Mouse (Mus musculus) erythroid progenitor cell, adult 5-6 weeks (primary cell): ENCODE data around the gene Atg7. TPM values are rescaled to one million over a fixed set of nuclear protein-coding genes. Genes with fewer than 3 reads are reported as not detected.
"Not testable (repeated sequence)": the region's sequence is repeated elsewhere in the genome, so short reads cannot be mapped to it uniquely, and the experiment has no call there.

Experiments used
- ATAC-seq: replicated peaks from 2 replicates; pipeline ENCODE4 v1.8.0; 2016; ENCODE audit warnings: moderate number of reproducible peaks, mild to moderate bottlenecking, moderate TSS enrichment, inconsistent platforms; ENCODE audit not compliant: poor library complexity, low FRiP score, severe bottlenecking
- total RNA-seq, 2 experiments: library from RNA; stranded (forward) in 1 of 2; stranded (reverse) in 1 of 2; fragments of 150-400 nt in 1 of 2; fragments of 186-747, 209-891 nt in 1 of 2; gene quantifications; 2 replicates each; pipeline versions ENCODE4 v1.2.3 to v1.2.4; 2015 to 2017; ENCODE audit warnings: low replicate concordance in 2 of 2

Atg7 gene
- total RNA-seq (2015; ENCODE audit: low replicate concordance) = 20.5 and 23.1 TPM in 2 replicates
- 16.7 and 19.8 TPM in 2 replicates for total RNA-seq (2017; ENCODE audit: low replicate concordance)

GRCm38 (mm10) chr6:114642601-114643528 lies at the start of gene Atg7:
Gene Atg7, plus strand, starts transcription at chr6:114643097.
- peak; percentile 97 for ATAC-seq

DNA sequence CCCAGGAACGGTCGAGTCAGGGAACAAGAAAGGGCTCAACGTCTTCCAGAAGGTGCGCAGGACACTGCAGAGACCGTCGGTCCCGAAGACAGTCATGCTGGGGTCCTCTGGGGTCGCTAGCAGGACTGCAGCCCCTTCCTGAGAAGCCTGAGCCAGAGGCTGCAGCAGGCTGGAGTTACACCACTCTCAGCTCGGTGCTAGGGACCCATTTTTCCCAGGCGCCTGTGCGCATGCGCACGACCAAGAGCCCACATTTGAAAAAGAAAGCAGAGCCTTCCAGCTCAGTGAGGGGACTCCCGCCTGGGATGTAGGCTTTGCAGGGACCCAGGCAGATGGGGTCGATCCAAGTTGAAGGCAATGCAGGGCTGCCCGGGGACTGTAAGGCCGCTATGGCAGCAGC lies 28.8 kb upstream of the Atg7 start:
- not testable (repeated sequence) for ATAC-seq

DNA sequence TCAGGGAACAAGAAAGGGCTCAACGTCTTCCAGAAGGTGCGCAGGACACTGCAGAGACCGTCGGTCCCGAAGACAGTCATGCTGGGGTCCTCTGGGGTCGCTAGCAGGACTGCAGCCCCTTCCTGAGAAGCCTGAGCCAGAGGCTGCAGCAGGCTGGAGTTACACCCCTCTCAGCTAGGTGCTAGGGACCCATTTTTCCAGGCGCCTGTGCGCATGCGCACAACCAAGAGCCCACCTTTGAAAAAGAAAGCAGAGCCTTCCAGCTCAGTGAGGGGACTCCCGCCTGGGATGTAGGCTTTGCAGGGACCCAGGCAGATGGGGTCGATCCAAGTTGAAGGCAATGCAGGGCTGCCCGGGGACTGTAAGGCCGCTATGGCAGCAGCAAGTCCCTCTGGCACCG lies 9.0 kb upstream of the Atg7 start:
- ATAC-seq = not testable (repeated sequence)

GRCm38 (mm10) chr6:114643716-114644115 lies 819 bp downstream of the Atg7 start:
- ATAC-seq = no peak; the same call in 1 of the 2 replicates

DNA sequence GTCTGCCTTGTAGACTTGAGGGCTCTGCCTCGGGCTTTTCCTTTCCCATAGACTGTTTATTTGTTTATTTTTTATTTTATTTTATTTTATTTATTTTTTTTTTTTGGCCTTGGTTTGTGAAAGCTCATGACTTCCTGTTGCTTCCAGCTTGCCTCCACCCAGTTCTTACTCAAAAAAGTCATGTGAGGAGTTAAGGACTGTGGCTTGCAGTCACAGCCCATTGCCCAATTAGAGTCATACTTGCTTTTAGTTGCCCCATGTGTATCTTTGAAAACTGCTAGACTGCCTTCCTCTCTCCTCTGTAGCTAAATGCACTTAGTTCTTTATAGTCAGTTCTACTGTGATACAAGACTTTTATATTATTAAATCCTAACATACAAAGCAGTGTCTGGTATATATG lies 1.6 kb downstream of the Atg7 start:
- no peak for ATAC-seq

DNA sequence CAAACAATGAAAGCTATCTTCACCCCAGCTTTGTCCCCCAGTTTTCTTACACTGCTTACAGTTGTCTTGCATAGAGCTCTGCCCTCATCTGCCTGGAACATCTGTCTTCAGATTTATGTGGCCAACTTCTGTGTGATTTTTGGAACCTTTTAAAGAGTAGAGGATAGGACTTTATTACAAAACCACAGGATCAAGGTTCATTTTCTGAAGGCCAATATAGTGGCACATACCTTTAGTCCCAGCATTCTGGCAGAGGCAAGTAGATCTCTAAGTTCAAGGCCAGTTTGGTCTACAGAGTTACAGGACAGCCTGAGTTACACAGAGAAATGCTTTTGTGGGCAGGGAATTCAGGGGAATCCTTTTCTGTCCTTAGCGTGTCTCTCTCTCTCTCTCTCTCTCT lies 3.3 kb downstream of the Atg7 start:
- no peak for ATAC-seq

DNA sequence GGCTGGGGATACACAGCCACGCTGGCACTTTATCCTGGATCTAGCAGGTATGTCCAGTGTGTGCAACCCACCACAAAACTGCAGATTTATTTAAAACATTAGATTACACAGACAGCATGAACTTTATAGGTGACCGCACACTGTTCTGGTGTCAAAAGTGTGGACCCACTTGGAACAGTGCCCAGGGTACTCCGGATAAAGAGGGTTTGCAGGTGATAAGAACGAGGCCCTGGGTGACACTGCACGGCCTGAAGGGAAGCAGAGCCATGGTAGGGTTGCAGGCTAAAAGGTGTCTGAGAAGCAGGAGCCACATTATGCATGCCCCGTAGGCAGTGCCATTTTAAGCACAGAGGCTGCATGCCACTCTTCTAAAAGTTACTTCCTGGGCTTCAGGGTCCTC lies 4.1 kb downstream of the Atg7 start:
- ATAC-seq = no peak

- ATAC-seq = no peak
These were observed 5.6 kb downstream of the Atg7 start for GRCm38 (mm10) chr6:114648352-114649030.

- no peak for ATAC-seq
These were observed 9.3 kb downstream of the Atg7 start for GRCm38 (mm10) chr6:114652209-114652608.

DNA sequence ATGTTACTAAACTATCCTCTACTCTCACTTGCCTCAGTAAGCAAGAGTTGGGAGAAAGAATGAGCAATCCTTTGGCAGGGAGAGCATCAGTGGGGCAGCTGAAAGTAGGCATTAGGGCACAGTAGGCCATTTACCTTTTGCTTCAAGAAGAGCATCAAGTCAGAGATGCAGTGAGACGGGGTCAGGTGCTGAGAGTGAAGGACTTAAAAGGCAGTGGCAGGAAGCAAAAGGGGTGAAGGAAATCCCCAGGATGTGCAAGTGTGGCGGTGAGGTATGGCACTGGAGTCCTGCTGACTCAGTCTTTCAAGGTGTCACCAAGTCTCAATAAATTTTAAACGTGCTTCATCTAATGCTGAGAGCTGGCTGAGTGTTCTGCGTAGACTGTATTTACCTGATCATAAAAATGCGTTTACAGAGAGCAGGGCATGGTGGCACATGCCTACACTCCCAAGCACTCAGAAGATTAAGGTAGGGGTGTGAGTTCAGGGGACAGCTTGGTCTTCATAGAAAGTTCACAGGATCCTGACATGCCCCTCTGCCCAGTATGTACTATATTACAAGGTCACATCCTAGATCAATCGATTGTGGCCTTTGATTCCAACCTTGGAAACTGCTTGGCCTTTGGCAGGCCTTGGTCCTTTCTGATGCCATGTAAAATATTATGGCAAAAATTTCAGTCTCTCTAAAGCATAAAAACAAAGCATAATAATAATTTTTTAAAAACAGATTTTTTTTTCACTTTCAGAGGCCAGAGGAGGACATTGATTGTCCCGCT lies 14.1 kb downstream of the Atg7 start:
- ATAC-seq = no peak

GRCm38 (mm10) chr6:114657807-114658206 lies 14.9 kb downstream of the Atg7 start:
- no peak for ATAC-seq

DNA sequence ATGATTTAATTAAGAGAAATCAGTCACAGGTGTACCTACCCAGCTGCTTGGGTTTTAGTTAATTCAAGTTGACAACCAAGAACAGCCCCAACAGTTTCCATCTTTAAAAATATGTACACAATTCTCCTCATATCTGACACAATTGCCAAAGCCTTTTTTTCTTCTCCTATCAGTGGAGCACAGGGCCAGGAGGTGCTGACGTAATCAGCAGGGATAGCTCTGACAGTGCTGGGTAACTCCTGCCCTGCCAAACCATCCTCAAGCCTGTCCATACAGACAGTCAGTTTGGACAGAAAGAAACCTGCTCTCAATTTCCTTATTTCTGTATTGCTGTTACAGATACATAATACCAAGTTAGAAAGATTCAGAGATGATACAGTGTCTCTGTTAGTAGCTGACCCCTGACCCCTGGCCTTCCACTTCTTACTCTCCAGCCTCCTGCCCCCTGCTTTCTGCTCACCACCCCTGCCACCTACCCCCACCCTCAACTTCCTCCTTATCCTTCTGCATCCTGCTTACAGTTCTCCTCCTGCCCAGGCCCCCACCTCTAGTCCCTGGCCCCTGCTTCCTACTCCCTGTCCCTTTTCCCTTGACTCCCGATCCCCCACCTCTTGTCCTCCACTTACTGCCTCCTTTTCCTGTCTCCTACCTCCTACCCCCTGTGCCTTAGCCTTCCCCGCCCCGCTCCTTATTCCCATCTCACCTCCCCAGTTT lies 16.5 kb downstream of the Atg7 start:
- peak; percentile 80 for ATAC-seq

- peak; percentile 93 for ATAC-seq
These were observed 17.3 kb downstream of the Atg7 start for GRCm38 (mm10) chr6:114659992-114660800.

DNA sequence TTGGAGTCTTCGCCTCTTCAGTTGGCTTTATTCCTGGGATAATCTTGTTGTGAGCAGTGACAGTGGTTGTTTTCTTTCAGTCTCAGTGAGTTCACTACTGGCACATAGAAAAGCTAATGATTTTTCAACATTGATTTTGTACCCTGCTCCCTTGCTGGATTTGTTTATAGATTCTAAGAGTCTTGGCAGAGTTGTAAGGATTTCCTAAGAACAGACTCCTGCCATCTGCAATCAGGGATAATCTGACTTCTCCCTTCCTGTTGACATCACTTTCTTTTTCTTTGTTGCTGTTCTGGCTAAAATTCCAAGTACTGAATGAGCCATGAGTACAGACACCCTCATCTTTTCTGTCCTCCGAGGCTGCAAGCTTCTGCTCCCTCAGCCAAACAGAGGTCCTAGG lies 20.8 kb downstream of the Atg7 start:
- ATAC-seq = no peak

GRCm38 (mm10) chr6:114664716-114665115 lies 21.8 kb downstream of the Atg7 start:
- ATAC-seq = no peak

GRCm38 (mm10) chr6:114667518-114667917 lies 24.6 kb downstream of the Atg7 start:
- no peak for ATAC-seq

GRCm38 (mm10) chr6:114674771-114675170 lies 31.9 kb downstream of the Atg7 start:
- ATAC-seq = no peak

DNA sequence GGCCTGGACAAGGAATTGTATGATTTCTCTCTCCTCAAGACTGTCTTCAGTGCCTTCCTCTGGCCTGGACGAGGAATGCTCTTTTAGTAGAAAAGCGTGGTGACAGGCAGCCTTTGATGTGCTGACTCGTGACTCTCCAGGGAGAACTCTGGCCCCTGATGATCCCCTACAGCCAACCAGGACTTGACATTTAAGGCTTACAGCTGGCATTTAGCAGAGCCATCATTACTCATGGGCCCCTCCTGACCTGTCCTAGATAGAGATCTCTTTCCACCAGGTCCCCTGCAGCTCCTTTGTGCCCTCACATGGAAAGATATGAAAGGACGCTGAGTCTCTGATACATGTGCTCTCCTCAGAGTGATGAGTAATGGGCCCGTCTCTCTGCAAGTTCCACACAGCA lies 33.2 kb downstream of the Atg7 start:
- ATAC-seq = no peak
